Mouse (Mus musculus) erythroid progenitor cell, adult 5-6 weeks (primary cell): ENCODE data around the gene Slc44a3. TPM values are rescaled to one million over a fixed set of nuclear protein-coding genes. Genes with fewer than 3 reads are reported as not detected.

Source experiments
- total RNA-seq, 2 experiments: library from RNA; stranded (forward) in 1 of 2; stranded (reverse) in 1 of 2; fragments of 150-400 nt in 1 of 2; fragments of 186-747, 209-891 nt in 1 of 2; gene quantifications; 2 replicates each; pipeline versions ENCODE4 v1.2.3 to v1.2.4; 2015 to 2017; ENCODE audit warnings: low replicate concordance in 2 of 2

Slc44a3 gene
- total RNA-seq, 2 experiments from 2014 or later, result not detected

Other genes with a start within 250 kb of the Slc44a3 start
- 44.0 and 57.0 TPM in 2 replicates for gene Tmem56, start 249.3 kb downstream of the Slc44a3 start, total RNA-seq (2015; ENCODE audit: low replicate concordance)
- 36.5 and 43.3 TPM in 2 replicates for gene Tmem56, start 249.3 kb downstream of the Slc44a3 start, total RNA-seq (2017; ENCODE audit: low replicate concordance)
- 7.6 and 12.6 TPM in 2 replicates for gene Alg14, start 240.6 kb downstream of the Slc44a3 start, total RNA-seq (2015; ENCODE audit: low replicate concordance)
- gene Alg14, start 240.6 kb downstream of the Slc44a3 start, total RNA-seq (2017; ENCODE audit: low replicate concordance), result 0.23 and 2.2 TPM in 2 replicates
- gene Cnn3, start 105.9 kb downstream of the Slc44a3 start, total RNA-seq (2015; ENCODE audit: low replicate concordance), result 9.7 and 41.1 TPM in 2 replicates
- gene Cnn3, start 105.9 kb downstream of the Slc44a3 start, total RNA-seq (2017; ENCODE audit: low replicate concordance), result 13.6 and 36.1 TPM in 2 replicates
- gene 4930432M17Rik, start 138.4 kb upstream of the Slc44a3 start, total RNA-seq (2015; ENCODE audit: low replicate concordance), result not detected in 2 replicates
- not detected in 2 replicates for gene 4930432M17Rik, start 138.4 kb upstream of the Slc44a3 start, total RNA-seq (2017; ENCODE audit: low replicate concordance)
- gene F3, start 191.1 kb upstream of the Slc44a3 start, total RNA-seq (2015; ENCODE audit: low replicate concordance), result not detected in 2 replicates
- gene F3, start 191.1 kb upstream of the Slc44a3 start, total RNA-seq (2017; ENCODE audit: low replicate concordance), result not detected in 2 replicates